Mouse (Mus musculus): ENCODE measurements around the gene Mdga2. TPM values are rescaled to one million over a fixed set of nuclear protein-coding genes. Genes with fewer than 3 reads are reported as not detected.

The Mdga2 gene
- not detected in 2 replicates for polyA plus RNA-seq (2012)

GRCm38 (mm10) chr12:67222221-67223025 is at the start of gene Mdga2:
Mdga2 (minus strand) TSS chr12:67222549.
- no peak for TF ChIP-seq GATA1 (IDR thresholded peaks at IDR 0.05; ENCODE audit: low read length)

GRCm38 (mm10) chr12:67267409-67267808 is 45.1 kb upstream of the Mdga2 start:
- no peak for TF ChIP-seq GATA1 (IDR thresholded peaks at IDR 0.05; ENCODE audit: low read length)

GRCm38 (mm10) chr12:67223530-67223929 is 1.2 kb upstream of the Mdga2 start:
- no peak for TF ChIP-seq GATA1 (IDR thresholded peaks at IDR 0.05; ENCODE audit: low read length)

GRCm38 (mm10) chr12:67221329-67222220 is 774 bp downstream of the Mdga2 start:
- no peak for TF ChIP-seq GATA1 (IDR thresholded peaks at IDR 0.05; ENCODE audit: low read length)

GRCm38 (mm10) chr12:67220641-67221231 is 1.6 kb downstream of the Mdga2 start:
- no peak for TF ChIP-seq GATA1 (IDR thresholded peaks at IDR 0.05; ENCODE audit: low read length)

GRCm38 (mm10) chr12:67220041-67220440 is 2.3 kb downstream of the Mdga2 start:
- TF ChIP-seq GATA1 (IDR thresholded peaks at IDR 0.05; ENCODE audit: low read length) = no peak

- TF ChIP-seq GATA1 (IDR thresholded peaks at IDR 0.05; ENCODE audit: low read length) = no peak
Measured at GRCm38 (mm10) chr12:67219564-67219963, 2.8 kb downstream of the Mdga2 start.

GRCm38 (mm10) chr12:67212801-67213200 is 9.5 kb downstream of the Mdga2 start:
- no peak for TF ChIP-seq GATA1 (IDR thresholded peaks at IDR 0.05; ENCODE audit: low read length)

- TF ChIP-seq GATA1 (IDR thresholded peaks at IDR 0.05; ENCODE audit: low read length) = no peak
Measured at GRCm38 (mm10) chr12:67178155-67178554, 44.2 kb downstream of the Mdga2 start.

GRCm38 (mm10) chr12:67156569-67157237 is 65.6 kb downstream of the Mdga2 start:
- no peak for TF ChIP-seq GATA1 (IDR thresholded peaks at IDR 0.05; ENCODE audit: low read length)

- no peak for TF ChIP-seq GATA1 (IDR thresholded peaks at IDR 0.05; ENCODE audit: low read length)
Measured at GRCm38 (mm10) chr12:67153077-67153476, 69.3 kb downstream of the Mdga2 start.

- no peak for TF ChIP-seq GATA1 (IDR thresholded peaks at IDR 0.05; ENCODE audit: low read length)
Measured at GRCm38 (mm10) chr12:67141605-67142004, 80.7 kb downstream of the Mdga2 start.

GRCm38 (mm10) chr12:67140131-67140530 is 82.2 kb downstream of the Mdga2 start:
- no peak for TF ChIP-seq GATA1 (IDR thresholded peaks at IDR 0.05; ENCODE audit: low read length)

GRCm38 (mm10) chr12:67127457-67127856 is 94.9 kb downstream of the Mdga2 start:
- TF ChIP-seq GATA1 (IDR thresholded peaks at IDR 0.05; ENCODE audit: low read length) = no peak

- TF ChIP-seq GATA1 (IDR thresholded peaks at IDR 0.05; ENCODE audit: low read length) = no peak
Measured at GRCm38 (mm10) chr12:67123874-67124273, 98.5 kb downstream of the Mdga2 start.

Measured in G1E-ER4 (cell line).